Mouse (Mus musculus): ENCODE results near the gene Ssbp1. TPM values are rescaled to one million over a fixed set of nuclear protein-coding genes. Genes with fewer than 3 reads are reported as not detected.

Gene Ssbp1
- polyA plus RNA-seq, 1 experiment: 19.4 TPM

GRCm38 (mm10) chr6:40435151-40436046 lies 35.8 kb upstream of the Ssbp1 start:
- 1% methylated on average over 71 of the region's 72 CpGs for WGBS
- Histone ChIP-seq H3K36me3 (ENCODE audit: control insufficient read depth, insufficient read depth, low read length) (no peaks in the 10 kb centered on the region), H3K4me1 (replicated peaks; ENCODE audit: control insufficient read depth, insufficient read depth, low read length) (peaks cover 14% of the 10 kb centered on the region), H3K27ac (ENCODE audit: control insufficient read depth, insufficient read depth, low read length) (no peak overlapping the region), H3K27me3 (ENCODE audit: control insufficient read depth, insufficient read depth, low read length) (no peaks in the 10 kb centered on the region), H3K4me3 (ENCODE audit: control insufficient read depth, insufficient read depth, low read length) (peak overlapping the region; percentile 89)
- DNase-seq: peak; percentile 75
- no peak for TF ChIP-seq POLR2A (IDR thresholded peaks at IDR 0.05; ENCODE audit: control insufficient read depth, extremely low read depth, insufficient read depth, low read length, poor library complexity)
- 0 out of 2 replicates have a peak, but pooled peaks have one; percentile 27 for TF ChIP-seq CTCF (IDR thresholded peaks at IDR 0.05; ENCODE audit: borderline replicate concordance, control insufficient read depth, extremely low read depth, insufficient read depth, low read length, poor library complexity)

- no peaks in the 10 kb centered on the region for H3K27me3 ChIP-seq (ENCODE audit: control insufficient read depth, insufficient read depth, low read length)
- DNase-seq: peak; percentile 86
- H3K36me3 ChIP-seq (ENCODE audit: control insufficient read depth, insufficient read depth, low read length): no peaks in the 10 kb centered on the region
- peaks cover 14% of the 10 kb centered on the region for H3K4me1 ChIP-seq (replicated peaks; ENCODE audit: control insufficient read depth, insufficient read depth, low read length)
- H3K27ac ChIP-seq (ENCODE audit: control insufficient read depth, insufficient read depth, low read length): no peak within 1 kb of the TSS
- TF ChIP-seq POLR2A (IDR thresholded peaks at IDR 0.05; ENCODE audit: control insufficient read depth, extremely low read depth, insufficient read depth, low read length, poor library complexity) (peak; percentile 83), CTCF (IDR thresholded peaks at IDR 0.05; ENCODE audit: borderline replicate concordance, control insufficient read depth, extremely low read depth, insufficient read depth, low read length, poor library complexity) (peak; percentile 42; the same call in 1 of the 2 replicates)
- peak within 1 kb of the TSS; percentile 89 for H3K4me3 ChIP-seq (ENCODE audit: control insufficient read depth, insufficient read depth, low read length)
- WGBS: 2% methylated on average over 38 of the region's 38 CpGs
Observed at GRCm38 (mm10) chr6:40436047-40436483, 35.1 kb upstream of the Ssbp1 start, which contains the start of gene E330009J07Rik. Gene E330009J07Rik (minus strand): TSS chr6:40436135.

GRCm38 (mm10) chr6:40438936-40439335 lies 32.2 kb upstream of the Ssbp1 start, which contains the start of gene Wee2:
Gene Wee2 (plus strand): TSS chr6:40439088.
- H3K4me1 ChIP-seq (replicated peaks; ENCODE audit: control insufficient read depth, insufficient read depth, low read length): peaks cover 12% of the 10 kb centered on the region
- DNase-seq: no peak
- no peaks in the 10 kb centered on the region for H3K27me3 ChIP-seq (ENCODE audit: control insufficient read depth, insufficient read depth, low read length)
- H3K27ac ChIP-seq (ENCODE audit: control insufficient read depth, insufficient read depth, low read length): no peak within 1 kb of the TSS
- H3K4me3 ChIP-seq (ENCODE audit: control insufficient read depth, insufficient read depth, low read length): no peak within 1 kb of the TSS
- TF ChIP-seq CTCF (IDR thresholded peaks at IDR 0.05; ENCODE audit: borderline replicate concordance, control insufficient read depth, extremely low read depth, insufficient read depth, low read length, poor library complexity) (no peak), POLR2A (IDR thresholded peaks at IDR 0.05; ENCODE audit: control insufficient read depth, extremely low read depth, insufficient read depth, low read length, poor library complexity) (no peak)
- H3K36me3 ChIP-seq (ENCODE audit: control insufficient read depth, insufficient read depth, low read length): no peaks in the 10 kb centered on the region
- WGBS: 83% methylated on average over 5 of the region's 5 CpGs

- DNase-seq: peak; percentile 35
- Histone ChIP-seq H3K27ac (ENCODE audit: control insufficient read depth, insufficient read depth, low read length) (no peak overlapping the region), H3K4me3 (ENCODE audit: control insufficient read depth, insufficient read depth, low read length) (no peak overlapping the region), H3K4me1 (replicated peaks; ENCODE audit: control insufficient read depth, insufficient read depth, low read length) (peaks cover 10% of the 10 kb centered on the region), H3K27me3 (ENCODE audit: control insufficient read depth, insufficient read depth, low read length) (no peaks in the 10 kb centered on the region), H3K36me3 (ENCODE audit: control insufficient read depth, insufficient read depth, low read length) (no peaks in the 10 kb centered on the region)
- TF ChIP-seq CTCF (IDR thresholded peaks at IDR 0.05; ENCODE audit: borderline replicate concordance, control insufficient read depth, extremely low read depth, insufficient read depth, low read length, poor library complexity): no peak
- TF ChIP-seq POLR2A (IDR thresholded peaks at IDR 0.05; ENCODE audit: control insufficient read depth, extremely low read depth, insufficient read depth, low read length, poor library complexity): no peak
- 25% methylated on average over 12 of the region's 12 CpGs for WGBS
Observed at GRCm38 (mm10) chr6:40439731-40440130, 31.4 kb upstream of the Ssbp1 start.

- Histone ChIP-seq H3K4me1 (replicated peaks; ENCODE audit: control insufficient read depth, insufficient read depth, low read length) (peaks cover 2% of the 10 kb centered on the region), H3K27ac (ENCODE audit: control insufficient read depth, insufficient read depth, low read length) (no peak overlapping the region), H3K27me3 (ENCODE audit: control insufficient read depth, insufficient read depth, low read length) (no peaks in the 10 kb centered on the region), H3K36me3 (ENCODE audit: control insufficient read depth, insufficient read depth, low read length) (no peaks in the 10 kb centered on the region), H3K4me3 (ENCODE audit: control insufficient read depth, insufficient read depth, low read length) (no peak overlapping the region)
- WGBS: 84% methylated on average over 3 of the region's 3 CpGs
- DNase-seq: no peak
- TF ChIP-seq POLR2A (IDR thresholded peaks at IDR 0.05; ENCODE audit: control insufficient read depth, extremely low read depth, insufficient read depth, low read length, poor library complexity) (no peak), CTCF (IDR thresholded peaks at IDR 0.05; ENCODE audit: borderline replicate concordance, control insufficient read depth, extremely low read depth, insufficient read depth, low read length, poor library complexity) (no peak)
Observed at GRCm38 (mm10) chr6:40441276-40441675, 29.9 kb upstream of the Ssbp1 start.

GRCm38 (mm10) chr6:40441755-40442154 lies 29.4 kb upstream of the Ssbp1 start:
- 50% methylated on average over 3 of the region's 3 CpGs for WGBS

More at GRCm38 (mm10) chr6:40441755-40442154, 29.4 kb upstream of the Ssbp1 start:
- Histone ChIP-seq H3K4me1 (replicated peaks; ENCODE audit: control insufficient read depth, insufficient read depth, low read length) (peaks cover 2% of the 10 kb centered on the region), H3K27ac (ENCODE audit: control insufficient read depth, insufficient read depth, low read length) (no peak overlapping the region), H3K4me3 (ENCODE audit: control insufficient read depth, insufficient read depth, low read length) (no peak overlapping the region), H3K36me3 (ENCODE audit: control insufficient read depth, insufficient read depth, low read length) (no peaks in the 10 kb centered on the region), H3K27me3 (ENCODE audit: control insufficient read depth, insufficient read depth, low read length) (no peaks in the 10 kb centered on the region)
- peak; percentile 31 for DNase-seq
- no peak for TF ChIP-seq CTCF (IDR thresholded peaks at IDR 0.05; ENCODE audit: borderline replicate concordance, control insufficient read depth, extremely low read depth, insufficient read depth, low read length, poor library complexity)
- TF ChIP-seq POLR2A (IDR thresholded peaks at IDR 0.05; ENCODE audit: control insufficient read depth, extremely low read depth, insufficient read depth, low read length, poor library complexity): no peak

Measured in thymus, adult 2 months (tissue).